Mouse (Mus musculus): ENCODE measurements around the gene Gpnmb. TPM values are rescaled to one million over a fixed set of nuclear protein-coding genes. Genes with fewer than 3 reads are reported as not detected.

Gpnmb gene
- 0.03 and 0.07 TPM in 2 replicates for polyA plus RNA-seq (2012)

DNA sequence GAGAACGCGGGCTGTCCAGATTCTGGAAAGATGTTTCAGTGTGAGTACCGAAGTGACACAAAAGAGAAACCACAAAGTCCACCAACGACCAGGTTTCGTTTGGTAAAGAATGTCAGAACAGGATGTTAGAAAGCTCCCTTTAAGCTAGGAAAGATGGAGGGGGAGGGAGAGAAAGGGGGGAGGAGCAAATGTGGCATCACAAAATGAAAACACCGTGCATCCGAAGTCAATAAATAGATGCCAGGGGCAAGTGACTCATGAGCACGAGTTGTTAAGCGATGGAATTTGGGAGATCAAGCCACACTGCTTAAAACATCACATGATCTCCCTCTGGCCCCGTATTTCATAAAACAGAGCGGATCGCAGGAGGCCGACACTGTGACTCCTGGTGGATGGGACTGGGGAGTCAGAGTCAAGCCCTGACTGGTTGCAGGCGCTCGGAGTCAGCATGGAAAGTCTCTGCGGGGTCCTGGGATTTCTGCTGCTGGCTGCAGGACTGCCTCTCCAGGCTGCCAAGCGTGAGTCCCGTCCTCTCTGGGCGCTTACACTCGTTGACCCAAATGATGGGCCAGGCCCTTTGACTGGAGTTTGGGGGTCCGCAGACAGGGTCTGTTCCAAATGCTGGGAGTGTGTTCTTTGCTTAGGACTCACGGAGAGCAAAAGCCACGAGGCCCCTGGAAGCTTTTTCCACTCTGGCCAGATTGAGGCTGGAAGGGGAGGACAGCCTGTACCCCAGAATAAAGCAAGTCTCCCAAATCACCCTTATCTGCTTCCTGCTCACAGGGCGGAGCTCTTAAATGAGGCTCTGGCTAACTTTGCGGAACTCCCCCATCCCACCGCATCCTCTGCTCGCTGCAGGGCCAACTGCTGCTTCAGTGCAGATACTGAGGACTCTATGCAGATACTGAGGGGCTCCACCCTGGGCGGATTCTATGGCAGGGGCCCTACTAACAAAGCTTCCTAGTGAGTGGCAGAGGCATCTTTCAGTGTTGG is at the start of gene Gpnmb:
Gpnmb (plus strand) TSS at position 272 of the 993 bp plus-strand sequence.
- Histone ChIP-seq H3K27me3 (ENCODE audit: control insufficient read depth) (peaks cover 23% of the 10 kb centered on the region), H3K36me3 (ENCODE audit: control insufficient read depth) (no peaks in the 10 kb centered on the region), H3K4me1 (ENCODE audit: control insufficient read depth) (0 out of 2 replicates have a peak, but pooled peaks cover 1% of the 10 kb centered on the region), H3K4me3 (replicated peaks) (no peak within 1 kb of the TSS), H3K9me3 (ENCODE audit: control insufficient read depth, low read length) (no peaks in the 10 kb centered on the region)
- TF ChIP-seq TAL1 (IDR thresholded peaks at IDR 0.05; ENCODE audit: low read length) (no peak), GATA1 (IDR thresholded peaks at IDR 0.05; ENCODE audit: low read length) (no peak)

DNA sequence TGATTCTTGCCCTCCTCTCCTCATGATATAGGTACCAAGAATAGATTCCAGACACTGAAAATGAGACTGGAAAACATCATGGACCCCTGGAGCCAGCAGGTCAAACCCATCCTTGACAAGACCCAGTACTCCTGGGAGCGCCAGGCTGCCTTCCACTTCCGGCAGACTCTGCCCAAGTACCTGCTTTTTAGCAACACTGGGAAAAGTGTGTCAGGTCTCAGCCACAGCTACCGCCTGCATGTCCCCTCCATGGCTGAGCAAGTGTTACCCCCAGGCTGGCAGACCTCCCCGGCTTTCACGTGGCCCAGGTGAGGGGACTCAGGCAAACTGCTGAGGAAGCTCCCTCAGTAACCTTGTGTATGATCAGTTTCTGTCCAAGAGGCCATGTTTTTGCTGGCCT is 46.4 kb upstream of the Gpnmb start:
- H3K36me3 ChIP-seq (ENCODE audit: control insufficient read depth): no peaks in the 10 kb centered on the region
- H3K9me3 ChIP-seq (ENCODE audit: control insufficient read depth, low read length): no peaks in the 10 kb centered on the region
- H3K27me3 ChIP-seq (ENCODE audit: control insufficient read depth): no peaks in the 10 kb centered on the region
- H3K4me1 ChIP-seq (ENCODE audit: control insufficient read depth): no peaks in the 10 kb centered on the region
- TF ChIP-seq GATA1 (IDR thresholded peaks at IDR 0.05; ENCODE audit: low read length) (no peak), TAL1 (IDR thresholded peaks at IDR 0.05; ENCODE audit: low read length) (no peak)
- no peak overlapping the region for H3K4me3 ChIP-seq (replicated peaks)

DNA sequence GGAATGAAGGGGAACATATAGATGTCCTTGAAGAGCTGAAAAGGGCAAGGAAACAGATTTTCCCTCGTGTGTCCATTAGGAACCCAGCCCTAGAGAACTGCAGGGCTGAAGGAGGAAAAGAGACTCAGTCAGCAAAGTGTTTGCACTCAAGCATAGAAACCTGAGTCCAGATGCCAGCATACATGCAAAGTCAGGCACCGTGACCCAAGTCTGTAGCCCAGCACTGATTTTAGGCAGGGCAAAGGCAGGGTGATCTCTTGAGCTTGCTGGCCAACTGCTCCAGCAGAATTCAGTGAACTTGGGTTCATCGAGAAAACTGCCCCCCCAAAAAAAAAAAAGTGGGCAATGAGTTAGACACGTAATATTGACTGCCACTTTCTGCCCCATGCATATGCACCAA is 44.4 kb upstream of the Gpnmb start:
- H3K4me1 ChIP-seq (ENCODE audit: control insufficient read depth): no peaks in the 10 kb centered on the region
- no peaks in the 10 kb centered on the region for H3K36me3 ChIP-seq (ENCODE audit: control insufficient read depth)
- H3K9me3 ChIP-seq (ENCODE audit: control insufficient read depth, low read length): no peaks in the 10 kb centered on the region
- H3K4me3 ChIP-seq (replicated peaks): no peak overlapping the region
- no peaks in the 10 kb centered on the region for H3K27me3 ChIP-seq (ENCODE audit: control insufficient read depth)
- no peak for TF ChIP-seq TAL1 (IDR thresholded peaks at IDR 0.05; ENCODE audit: low read length)
- TF ChIP-seq GATA1 (IDR thresholded peaks at IDR 0.05; ENCODE audit: low read length): no peak

DNA sequence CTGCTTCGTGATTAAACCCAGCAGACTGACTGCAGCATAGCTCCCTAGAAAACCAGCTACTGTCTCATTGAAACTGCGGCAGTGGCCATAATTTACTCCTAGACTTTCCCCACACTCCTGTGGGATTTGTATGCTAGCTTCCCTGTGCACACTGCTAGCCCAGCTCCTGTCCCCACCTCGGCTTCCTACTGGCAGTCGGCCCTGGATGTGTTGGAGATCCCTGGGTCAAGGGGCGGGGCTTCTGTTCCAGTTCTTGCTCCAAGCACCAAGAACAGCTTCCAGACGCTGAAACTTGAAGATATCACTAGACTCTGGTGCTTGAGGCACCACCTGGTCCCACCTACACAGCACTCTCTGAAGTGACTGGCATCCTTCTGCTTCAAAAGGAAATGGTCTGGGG is 38.2 kb upstream of the Gpnmb start:
- TF ChIP-seq GATA1 (IDR thresholded peaks at IDR 0.05; ENCODE audit: low read length): no peak
- TF ChIP-seq TAL1 (IDR thresholded peaks at IDR 0.05; ENCODE audit: low read length): no peak
- H3K27me3 ChIP-seq (ENCODE audit: control insufficient read depth): no peaks in the 10 kb centered on the region
- H3K36me3 ChIP-seq (ENCODE audit: control insufficient read depth): no peaks in the 10 kb centered on the region
- H3K9me3 ChIP-seq (ENCODE audit: control insufficient read depth, low read length): no peaks in the 10 kb centered on the region
- H3K4me3 ChIP-seq (replicated peaks): no peak overlapping the region
- H3K4me1 ChIP-seq (ENCODE audit: control insufficient read depth): no peaks in the 10 kb centered on the region

DNA sequence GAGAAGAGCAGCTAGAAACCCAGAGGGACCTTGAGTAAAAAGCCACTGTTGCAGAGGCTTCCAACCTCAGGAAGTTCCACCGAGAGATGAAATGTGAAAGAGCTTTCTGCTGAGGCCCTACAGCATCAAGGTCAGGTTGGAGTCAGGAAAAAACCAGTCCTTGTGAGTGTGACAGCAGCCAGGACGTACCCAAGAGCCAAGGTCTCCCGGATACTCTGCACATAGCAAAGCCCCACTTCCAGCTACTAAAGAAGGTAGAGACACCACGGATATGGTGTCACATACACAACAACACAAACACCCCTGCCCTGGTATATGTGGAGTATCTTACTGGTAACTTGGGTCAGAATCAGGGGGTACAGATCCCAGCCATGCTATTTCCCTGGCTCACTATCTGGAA is 37.5 kb upstream of the Gpnmb start:
- H3K4me1 ChIP-seq (ENCODE audit: control insufficient read depth): no peaks in the 10 kb centered on the region
- H3K36me3 ChIP-seq (ENCODE audit: control insufficient read depth): no peaks in the 10 kb centered on the region
- TF ChIP-seq TAL1 (IDR thresholded peaks at IDR 0.05; ENCODE audit: low read length) (no peak), GATA1 (IDR thresholded peaks at IDR 0.05; ENCODE audit: low read length) (no peak)
- no peaks in the 10 kb centered on the region for H3K9me3 ChIP-seq (ENCODE audit: control insufficient read depth, low read length)
- H3K4me3 ChIP-seq (replicated peaks): no peak overlapping the region
- H3K27me3 ChIP-seq (ENCODE audit: control insufficient read depth): no peaks in the 10 kb centered on the region

DNA sequence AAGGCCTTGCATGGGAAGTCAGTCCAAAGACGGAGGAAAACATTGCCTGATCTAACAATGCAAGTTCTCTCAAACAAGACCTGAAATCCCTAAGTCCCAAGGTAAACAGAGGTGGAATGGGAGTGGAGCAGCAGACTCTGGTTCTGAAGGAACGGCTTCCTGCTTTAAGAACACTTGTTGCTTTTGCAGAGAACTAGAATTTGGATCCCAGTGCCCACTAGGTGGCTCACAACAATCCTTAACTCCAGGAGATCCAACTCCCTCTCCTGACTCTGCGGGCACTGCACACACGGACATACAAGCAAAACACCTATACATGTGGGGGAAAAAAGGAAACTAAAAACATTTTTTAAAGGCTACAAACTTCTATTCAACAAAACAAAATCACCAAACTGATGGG is 33.0 kb upstream of the Gpnmb start:
- Histone ChIP-seq H3K4me1 (ENCODE audit: control insufficient read depth) (peaks cover 1% of the 10 kb centered on the region; the same call in 1 of the 2 replicates), H3K27me3 (ENCODE audit: control insufficient read depth) (no peaks in the 10 kb centered on the region), H3K9me3 (ENCODE audit: control insufficient read depth, low read length) (no peaks in the 10 kb centered on the region), H3K36me3 (ENCODE audit: control insufficient read depth) (no peaks in the 10 kb centered on the region), H3K4me3 (replicated peaks) (no peak overlapping the region)
- TF ChIP-seq TAL1 (IDR thresholded peaks at IDR 0.05; ENCODE audit: low read length): no peak

DNA sequence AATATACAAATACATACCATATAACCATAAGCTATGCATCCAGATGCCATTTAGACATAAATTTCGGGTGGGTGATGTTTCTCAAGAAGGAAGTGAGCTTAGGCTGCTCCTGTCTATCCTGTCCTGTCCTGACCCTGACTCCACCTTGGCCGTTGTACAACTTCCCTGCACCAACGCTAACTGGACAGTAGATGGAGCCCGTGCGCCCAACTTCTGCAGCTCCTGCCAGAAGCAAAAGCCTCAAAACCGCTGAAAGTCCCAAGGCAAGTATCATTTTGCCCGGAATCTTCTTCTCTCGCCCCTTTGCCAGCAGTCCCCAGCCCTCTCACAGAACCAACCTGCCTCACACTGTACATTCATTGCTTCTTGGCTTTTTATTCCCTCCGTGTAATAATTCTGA is 28.4 kb upstream of the Gpnmb start:
- no peak for TF ChIP-seq GATA1 (IDR thresholded peaks at IDR 0.05; ENCODE audit: low read length)
- no peak for TF ChIP-seq TAL1 (IDR thresholded peaks at IDR 0.05; ENCODE audit: low read length)
- peaks cover 2% of the 10 kb centered on the region; the same call in 1 of the 2 replicates for H3K4me1 ChIP-seq (ENCODE audit: control insufficient read depth)
- no peaks in the 10 kb centered on the region for H3K36me3 ChIP-seq (ENCODE audit: control insufficient read depth)
- H3K27me3 ChIP-seq (ENCODE audit: control insufficient read depth): no peaks in the 10 kb centered on the region
- H3K9me3 ChIP-seq (ENCODE audit: control insufficient read depth, low read length): peaks cover 8% of the 10 kb centered on the region; the same call in 1 of the 2 replicates
- H3K4me3 ChIP-seq (replicated peaks): no peak overlapping the region

DNA sequence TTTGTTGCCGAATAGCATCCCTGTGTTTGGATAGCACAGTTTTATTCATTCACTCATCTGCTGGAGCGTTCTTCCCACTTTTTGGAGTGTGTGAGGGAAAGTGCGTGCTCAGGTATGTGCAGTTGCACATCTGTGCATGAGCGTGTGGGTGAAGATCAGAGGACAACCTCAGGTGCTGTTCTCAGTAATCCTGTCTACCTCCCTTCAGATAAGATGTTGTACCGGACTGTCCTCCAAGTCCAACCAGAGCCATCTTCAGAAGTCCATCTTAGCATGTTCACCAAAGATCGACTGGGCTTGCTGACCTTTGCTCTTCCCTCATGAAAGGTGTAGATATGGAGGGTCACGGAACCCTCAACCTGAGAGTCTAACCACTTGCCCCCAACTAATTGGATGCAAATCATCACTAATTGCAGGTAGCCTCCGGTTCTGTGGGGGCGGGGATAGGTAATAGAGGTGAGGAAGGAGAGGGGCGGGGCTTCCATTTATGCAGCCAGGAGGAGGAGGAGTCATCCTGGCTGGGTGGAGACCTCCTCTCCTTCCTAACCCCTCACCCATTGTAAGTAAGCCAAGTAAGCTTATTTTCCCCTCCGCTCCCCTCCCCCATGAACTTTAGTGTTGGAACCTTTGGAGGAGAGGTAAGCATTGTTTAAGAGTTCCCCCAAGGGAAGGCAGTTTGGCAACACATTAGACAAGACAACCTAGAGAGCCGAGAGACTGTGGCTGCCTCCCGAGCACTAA is 27.8 kb upstream of the Gpnmb start:
- H3K4me3 ChIP-seq (replicated peaks): no peak overlapping the region
- H3K27me3 ChIP-seq (ENCODE audit: control insufficient read depth): no peaks in the 10 kb centered on the region
- no peaks in the 10 kb centered on the region for H3K36me3 ChIP-seq (ENCODE audit: control insufficient read depth)
- TF ChIP-seq GATA1 (IDR thresholded peaks at IDR 0.05; ENCODE audit: low read length): no peak
- TF ChIP-seq TAL1 (IDR thresholded peaks at IDR 0.05; ENCODE audit: low read length): no peak
- H3K4me1 ChIP-seq (ENCODE audit: control insufficient read depth): peaks cover 2% of the 10 kb centered on the region; the same call in 1 of the 2 replicates
- H3K9me3 ChIP-seq (ENCODE audit: control insufficient read depth, low read length): peaks cover 8% of the 10 kb centered on the region; the same call in 1 of the 2 replicates

DNA sequence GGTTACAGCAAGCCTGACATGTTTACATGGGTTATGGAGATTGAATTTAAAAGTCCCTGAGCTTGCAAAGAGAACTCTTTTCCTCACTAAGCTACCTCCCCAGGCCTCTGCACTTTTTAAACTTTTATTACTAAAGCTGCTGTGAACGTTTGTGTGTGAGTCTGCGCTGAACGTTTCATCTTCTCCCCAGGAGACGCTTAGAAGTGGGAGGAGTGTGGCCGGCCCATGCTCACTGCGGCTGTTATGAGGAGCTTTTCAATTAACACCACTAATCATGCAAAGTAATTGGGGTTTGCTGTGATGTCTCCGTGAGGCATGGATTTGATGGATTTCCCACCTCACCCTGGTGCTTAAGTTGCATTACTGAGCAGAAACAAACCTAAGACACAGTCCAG is 27.2 kb upstream of the Gpnmb start:
- no peak overlapping the region for H3K4me3 ChIP-seq (replicated peaks)
- H3K27me3 ChIP-seq (ENCODE audit: control insufficient read depth): no peaks in the 10 kb centered on the region
- H3K36me3 ChIP-seq (ENCODE audit: control insufficient read depth): no peaks in the 10 kb centered on the region
- peaks cover 2% of the 10 kb centered on the region; the same call in 1 of the 2 replicates for H3K4me1 ChIP-seq (ENCODE audit: control insufficient read depth)
- no peak for TF ChIP-seq GATA1 (IDR thresholded peaks at IDR 0.05; ENCODE audit: low read length)
- no peak for TF ChIP-seq TAL1 (IDR thresholded peaks at IDR 0.05; ENCODE audit: low read length)
- H3K9me3 ChIP-seq (ENCODE audit: control insufficient read depth, low read length): peaks cover 8% of the 10 kb centered on the region; the same call in 1 of the 2 replicates
